Mouse (Mus musculus) T-helper 17 cell (primary cell): ENCODE results near the gene Pelo.

Experiments used
- in situ Hi-C, 2 experiments: fragments of 300-600 bp; cut with MboI, MseI; formaldehyde crosslinking; loops; 1 replicate in 1 of 2; 2 replicates in 1 of 2; pipeline ENCODE4 v1.15.1; 2025; ENCODE audit warnings: high pct_unique_total_duplicates in 2 of 2

The Pelo gene

DNA sequence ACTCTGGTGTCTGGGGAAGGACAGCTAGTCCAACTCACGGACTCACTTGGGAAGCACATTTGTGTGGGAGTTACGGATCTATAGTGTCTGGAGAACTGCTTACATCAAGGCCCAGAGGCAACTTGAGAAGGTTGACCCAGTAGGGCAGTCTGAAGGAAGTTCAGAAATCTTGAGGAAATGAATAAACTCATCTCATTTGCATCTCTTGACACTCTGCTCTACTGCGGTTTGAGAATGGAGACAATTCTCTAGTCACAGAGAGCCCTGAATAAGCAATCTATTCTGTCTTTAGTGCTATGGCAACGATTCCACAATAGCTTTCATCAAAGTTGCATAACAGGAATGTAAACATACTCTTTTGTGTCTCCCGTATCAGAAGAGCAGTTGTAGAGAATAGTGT, 7.0 kb upstream of the Pelo start:
- in situ Hi-C loops: no loop called here

DNA sequence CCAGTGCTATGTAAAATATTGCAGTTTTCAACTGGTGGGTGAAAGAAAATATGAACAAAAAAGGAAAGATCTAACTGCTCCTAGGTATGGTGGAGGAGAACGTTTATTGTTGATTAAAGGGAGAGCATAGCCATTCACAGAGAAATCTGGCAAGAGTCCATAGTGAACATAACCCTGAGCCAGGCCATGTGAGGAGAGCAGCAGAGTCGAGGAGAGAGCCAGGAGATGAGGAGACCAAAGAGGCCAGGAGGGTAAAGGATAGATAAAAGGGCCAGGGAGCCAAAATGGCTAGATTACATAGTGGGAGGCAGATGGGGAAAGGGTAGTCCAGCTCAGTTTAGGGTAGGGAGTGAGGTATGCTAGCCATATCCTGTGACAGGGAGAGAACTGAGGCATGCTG, 6.2 kb upstream of the Pelo start:
- in situ Hi-C loops: no loop called here

DNA sequence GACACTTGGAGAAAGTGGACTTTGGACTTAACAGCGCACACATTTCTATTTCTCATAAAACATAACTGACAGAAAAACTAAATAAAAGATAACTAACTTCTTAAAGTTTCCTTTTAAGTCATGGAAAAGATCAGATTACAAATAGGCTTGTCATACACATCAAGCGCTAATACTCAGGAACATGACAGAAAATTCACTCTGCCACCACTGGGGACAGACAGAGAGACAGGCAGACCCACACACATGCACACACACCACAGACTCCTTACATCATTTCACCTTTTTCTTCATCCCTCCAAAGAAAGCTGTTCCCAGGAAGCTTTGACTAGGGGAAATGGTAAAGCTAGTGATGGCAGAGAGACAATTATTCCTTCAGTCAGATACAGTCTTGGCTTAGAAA, 5.4 kb upstream of the Pelo start:
- in situ Hi-C loops: no loop called here

DNA sequence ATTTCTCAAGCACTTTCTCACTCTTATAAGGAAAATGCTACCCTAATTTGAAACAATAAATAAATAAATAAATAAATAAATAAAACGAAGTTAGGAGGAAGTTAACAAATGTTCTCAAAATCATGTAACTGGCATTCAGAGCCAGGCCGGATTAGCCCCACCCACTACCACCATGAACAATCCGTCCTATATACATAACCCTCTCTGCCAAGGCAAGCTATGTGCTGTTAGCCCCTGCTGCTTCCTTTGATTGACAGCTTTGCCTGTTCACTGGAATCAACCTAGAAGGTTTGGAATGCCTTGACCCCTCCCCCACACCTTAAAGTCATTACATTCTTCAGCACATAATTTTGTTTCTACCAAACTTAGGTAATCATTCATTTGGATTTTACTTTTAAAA, 1.5 kb upstream of the Pelo start:
- in situ Hi-C loops: loop anchor here in 1 of 2 experiments (5.0 kb wide), 1 partner anchor 269 kb away; no protein-coding TSS in a partner anchor

DNA sequence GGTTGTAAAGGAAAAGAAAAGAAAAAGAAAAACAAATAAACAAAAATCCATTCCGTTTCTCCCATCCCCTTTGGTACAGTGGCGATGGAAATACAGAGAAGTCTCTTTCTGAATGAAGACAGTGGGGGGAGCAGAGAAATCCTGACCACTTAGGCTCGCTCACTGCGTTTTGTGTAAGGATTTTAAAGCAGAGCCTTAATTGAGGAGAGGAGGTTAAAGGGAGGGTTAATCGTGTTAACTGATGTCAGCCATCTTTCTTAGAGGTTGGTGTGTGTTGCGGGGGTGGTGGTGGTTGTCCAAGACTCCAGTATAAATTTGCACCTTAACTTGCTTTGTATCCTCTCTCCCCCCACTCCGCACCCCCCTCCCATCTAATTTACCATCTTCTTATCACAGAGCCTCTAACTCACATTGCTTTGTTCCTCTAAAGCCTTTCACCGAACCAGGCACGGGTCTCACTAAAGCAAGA, 1.0 kb upstream of the Pelo start:
- in situ Hi-C loops: loop anchor here in 1 of 2 experiments (5.0 kb wide), 1 partner anchor 269 kb away; no protein-coding TSS in a partner anchor

DNA sequence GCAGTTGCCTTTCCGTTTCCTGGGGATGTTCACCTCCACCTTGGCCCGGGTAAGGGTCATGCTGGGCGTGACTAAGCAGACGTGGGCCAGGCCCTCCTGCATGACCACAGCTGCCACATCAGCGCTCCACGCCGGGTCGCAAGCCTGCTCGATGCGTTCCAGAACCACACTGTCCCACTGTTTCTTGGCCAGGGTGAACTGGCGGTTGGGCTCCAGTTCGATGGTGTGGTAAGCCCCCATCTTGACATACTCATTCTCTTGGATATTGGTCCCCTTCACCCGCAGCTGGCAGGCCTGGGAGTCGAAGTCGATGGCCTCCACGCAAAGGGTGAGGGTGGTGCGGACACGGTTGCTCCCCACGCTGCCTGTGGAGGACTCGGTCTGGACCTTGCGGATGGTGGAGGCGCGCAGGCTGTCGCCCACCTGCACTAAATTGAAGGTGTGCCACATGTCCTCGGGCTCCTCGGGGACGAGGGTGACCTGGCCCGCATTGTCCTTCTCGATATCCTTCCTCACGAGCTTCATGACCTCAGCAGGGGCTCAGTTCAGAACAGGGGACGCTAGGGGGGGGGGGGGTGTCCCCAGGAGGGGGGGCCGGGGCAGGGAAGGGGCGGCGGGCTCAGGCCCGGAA, 476 bp downstream of the Pelo start:
- in situ Hi-C loops: loop anchor here in 1 of 2 experiments (5.0 kb wide), 1 partner anchor 267 kb away; no protein-coding TSS in a partner anchor

DNA sequence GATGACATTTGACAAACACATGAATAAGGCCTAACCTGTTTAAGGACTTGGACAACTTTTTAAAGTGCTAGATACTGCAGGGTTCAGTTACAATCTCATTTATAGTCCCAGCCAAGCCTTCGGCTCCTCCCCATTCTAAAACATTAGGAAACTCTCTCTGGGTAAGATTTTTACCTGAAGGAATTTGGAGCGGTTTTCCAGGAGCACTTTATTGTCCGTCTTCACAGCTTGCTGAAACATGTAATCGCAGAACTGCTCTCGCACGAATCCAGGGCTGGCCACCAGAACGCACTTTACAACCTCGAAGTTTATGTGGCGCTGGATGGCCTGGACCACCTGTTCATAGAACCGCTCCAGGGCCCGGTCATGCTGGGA, 979 bp downstream of the Pelo start:
- in situ Hi-C loops: no loop called here

DNA sequence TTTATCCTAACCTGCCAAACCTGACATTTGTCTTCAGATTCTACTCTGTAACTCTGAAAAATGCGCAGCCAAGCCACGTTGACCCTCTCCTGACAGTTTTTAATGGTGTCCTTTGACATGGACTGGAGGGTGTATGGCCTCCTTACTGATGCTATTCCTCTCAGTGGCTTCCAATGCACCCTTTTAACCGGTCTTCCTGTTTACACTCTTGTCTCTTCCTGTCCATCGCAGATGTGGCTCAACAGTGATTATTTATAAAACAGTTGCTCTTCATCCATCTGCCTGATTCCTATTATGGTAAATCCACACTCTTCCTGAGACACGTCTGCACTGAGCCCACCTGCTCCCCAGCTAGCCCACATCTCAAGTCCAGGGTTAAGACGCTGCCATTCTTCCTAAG, 4.0 kb downstream of the Pelo start:
- in situ Hi-C loops: no loop called here

DNA sequence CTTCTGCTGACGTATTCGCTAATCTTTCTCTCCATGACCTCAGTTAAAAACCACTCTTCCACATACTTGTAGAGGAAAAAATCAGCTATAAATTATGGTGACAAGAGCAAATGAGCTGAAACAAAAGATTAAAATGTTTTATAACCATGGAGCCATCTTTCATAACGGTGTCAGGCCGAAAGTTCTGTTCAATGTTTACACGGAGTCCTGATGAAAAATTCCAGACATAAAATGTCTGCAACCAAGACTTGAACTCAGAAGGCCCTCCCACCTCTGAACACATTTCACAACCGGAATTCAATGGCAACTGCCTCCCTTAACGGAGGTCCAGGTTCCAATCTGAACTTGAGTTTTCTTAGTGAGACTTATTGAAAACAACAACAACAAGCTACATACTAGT, 7.6 kb downstream of the Pelo start:
- in situ Hi-C loops: loop anchor here in 1 of 2 experiments (5.0 kb wide), 1 partner anchor 95 kb away; no protein-coding TSS in a partner anchor

DNA sequence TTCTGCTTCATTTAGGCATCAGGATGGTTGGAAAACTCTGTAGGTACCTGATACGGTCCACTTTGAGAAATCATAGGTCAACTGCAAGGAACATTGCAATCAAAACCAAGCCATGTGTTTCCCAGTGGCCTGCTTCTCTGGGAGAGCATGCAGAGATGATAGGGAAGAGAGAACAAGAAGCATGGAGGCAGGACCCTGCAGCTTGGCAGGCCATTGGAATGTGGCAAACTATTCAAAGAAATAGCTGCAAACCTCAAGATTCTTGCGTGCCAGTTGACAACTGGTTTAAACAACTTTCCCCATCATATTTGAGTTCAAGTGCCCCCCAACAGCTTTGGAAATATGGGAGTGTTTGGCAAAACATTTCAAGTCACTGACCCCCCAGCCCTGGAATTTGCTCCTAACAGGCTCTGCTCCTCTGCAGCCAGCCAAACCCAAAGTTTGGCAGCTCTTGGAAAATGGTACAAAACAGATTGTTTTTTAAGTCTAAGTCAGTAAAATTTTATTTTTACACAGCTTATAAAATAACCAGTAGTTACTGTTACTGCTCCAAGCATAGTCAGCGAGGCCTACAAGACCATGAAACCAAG, 9.9 kb downstream of the Pelo start:
- in situ Hi-C loops: loop anchor here in 1 of 2 experiments (5.0 kb wide), 1 partner anchor 93 kb away; no protein-coding TSS in a partner anchor

DNA sequence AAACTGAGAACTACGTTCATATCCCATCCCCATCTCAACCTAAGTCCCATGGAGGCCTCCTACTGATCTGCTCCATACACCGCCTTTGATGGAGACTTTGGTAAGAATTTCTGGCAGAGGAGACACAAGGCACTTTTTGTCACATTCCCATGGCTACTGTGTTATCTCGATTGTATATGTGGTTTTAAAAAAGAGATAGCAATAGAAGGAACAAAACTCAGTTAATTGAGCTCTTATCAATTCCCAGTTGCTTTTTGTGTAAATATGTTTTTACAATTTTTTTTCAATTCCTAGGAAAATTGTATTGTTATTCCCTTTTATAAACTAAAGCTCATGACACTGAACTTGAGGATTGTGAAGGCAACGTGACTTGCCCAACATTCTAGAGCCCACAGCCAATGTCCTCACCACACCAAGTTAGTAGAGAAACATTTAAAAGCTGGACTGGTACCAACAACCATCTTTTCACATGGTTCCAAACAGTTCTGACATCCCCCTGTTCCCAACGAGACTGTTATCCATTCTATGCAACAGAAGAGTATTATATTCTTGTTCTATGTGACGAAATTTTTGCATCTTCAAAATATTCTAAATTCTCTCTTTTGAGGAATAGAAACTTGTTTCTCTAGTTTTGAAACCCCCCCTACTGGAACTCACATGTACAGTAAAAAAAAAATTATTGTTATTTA, 10.8 kb downstream of the Pelo start:
- in situ Hi-C loops: no loop called here

DNA sequence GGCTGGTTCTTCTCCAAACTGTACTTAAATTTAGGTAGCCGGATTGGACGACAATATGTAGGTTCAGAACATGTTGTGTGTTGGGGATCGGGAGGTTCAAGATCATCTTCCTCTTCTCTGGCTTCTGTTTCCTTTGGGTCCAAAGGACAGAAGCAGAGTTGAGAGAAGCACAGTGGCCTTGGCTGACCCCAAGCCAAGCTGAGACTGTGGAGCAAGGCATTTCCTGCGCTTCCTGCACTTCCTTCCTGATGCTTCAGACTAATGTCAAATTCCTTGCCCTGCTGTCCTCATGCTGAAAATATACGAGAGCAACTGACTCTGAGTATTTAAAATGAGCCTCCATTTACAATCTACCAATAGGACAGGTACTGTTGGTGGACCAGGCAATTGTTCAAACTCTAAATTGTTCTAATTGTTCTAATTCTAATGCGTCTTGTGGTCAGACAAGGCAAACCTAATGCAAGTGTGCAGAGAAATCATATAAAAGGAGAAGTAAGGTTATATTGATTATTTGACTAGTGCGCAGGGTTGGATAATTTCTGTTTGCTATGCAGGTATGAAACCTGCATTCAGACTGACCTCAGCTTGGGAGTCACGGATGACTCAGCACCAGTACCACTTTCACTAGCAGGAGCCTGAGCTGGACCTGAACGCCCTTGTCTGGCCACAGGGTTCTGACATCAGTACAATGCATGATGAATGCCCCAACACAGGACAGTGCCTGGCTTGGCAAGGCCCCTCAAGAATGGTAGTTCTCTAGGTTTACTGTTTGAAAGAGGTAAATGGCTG, 12.4 kb downstream of the Pelo start:
- in situ Hi-C loops: no loop called here

DNA sequence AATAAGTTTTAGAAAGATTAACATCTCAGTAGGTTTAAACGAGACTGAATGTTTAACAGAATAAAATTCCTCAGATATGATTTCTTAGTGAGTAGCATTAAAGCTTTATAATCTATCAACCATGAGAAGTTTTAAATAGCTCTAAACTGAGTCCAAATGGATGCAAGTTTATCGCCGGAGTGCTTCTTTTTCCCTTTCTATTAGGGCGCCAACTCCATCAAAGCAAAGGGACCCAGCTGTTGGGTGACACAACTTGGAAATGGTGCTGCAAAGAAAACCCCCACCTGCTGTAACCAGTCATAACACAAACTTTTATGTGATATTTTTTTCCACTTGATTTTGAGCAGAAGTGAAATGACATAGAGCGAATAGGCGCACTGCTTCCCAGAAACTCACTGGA, 17.6 kb downstream of the Pelo start:
- in situ Hi-C loops: no loop called here

DNA sequence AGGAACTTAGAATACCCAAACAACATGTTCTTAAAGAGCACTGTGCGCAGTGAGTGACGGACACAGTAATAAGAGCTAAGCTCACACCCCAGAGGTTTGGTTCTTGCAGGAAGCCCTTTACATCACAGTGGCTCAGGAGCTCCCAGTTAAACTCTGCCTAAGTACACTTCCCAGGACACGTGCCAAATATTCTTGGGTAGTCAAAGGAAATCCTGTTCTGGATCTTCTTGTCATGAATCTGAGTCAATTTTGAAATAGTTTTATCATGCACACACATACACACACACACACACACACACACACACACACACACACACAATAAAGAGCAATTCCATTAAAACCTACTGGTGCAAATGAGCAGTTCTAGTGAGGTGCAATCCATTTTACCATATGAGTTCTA, 18.6 kb downstream of the Pelo start:
- in situ Hi-C loops: no loop called here

DNA sequence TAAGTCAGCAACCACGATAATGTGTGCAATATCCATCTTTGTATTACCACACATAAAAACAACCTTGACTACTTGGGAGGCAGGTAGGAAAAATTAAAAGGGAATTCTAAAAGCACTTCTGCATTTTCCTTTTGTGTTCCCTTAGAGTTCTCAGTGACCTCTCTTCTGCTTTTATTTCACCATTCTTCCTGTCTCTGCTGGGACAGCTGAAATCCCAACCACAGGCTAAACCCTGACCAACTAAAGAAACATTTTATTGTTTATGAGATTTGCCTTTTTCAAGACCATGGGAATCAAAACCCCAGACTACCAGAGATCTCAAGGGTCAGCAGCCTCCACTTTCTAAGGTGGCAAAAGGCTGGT, 22.0 kb downstream of the Pelo start:
- in situ Hi-C loops: no loop called here

DNA sequence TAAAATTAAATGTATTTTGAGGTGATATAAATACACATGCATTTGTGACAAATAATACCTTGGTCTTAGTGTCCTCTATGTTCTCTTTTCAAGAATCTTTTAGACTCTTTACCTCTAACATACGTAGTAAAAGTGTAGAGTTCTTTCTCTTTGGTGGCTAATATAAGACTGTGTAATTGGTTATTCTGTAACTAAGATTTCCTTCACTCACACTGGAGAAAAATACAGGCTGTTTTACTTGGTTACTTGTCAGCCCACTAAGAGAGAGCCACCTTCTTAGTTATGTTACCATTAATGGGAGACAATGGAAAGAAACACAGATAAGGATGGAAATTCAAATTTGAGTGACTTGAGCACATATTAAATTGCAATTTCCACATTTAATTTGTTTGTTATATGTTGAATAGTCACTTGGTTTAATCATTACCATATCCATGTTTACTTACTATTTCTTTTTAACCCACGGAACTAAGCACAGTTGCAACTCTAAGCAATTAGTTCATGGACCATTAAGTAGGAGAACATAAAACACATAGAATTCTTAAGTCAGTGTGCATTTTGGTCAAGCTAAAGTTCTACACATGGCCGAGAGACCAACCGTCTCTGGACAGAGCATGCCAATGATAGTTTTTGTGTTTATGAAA, 22.5 kb downstream of the Pelo start:
- in situ Hi-C loops: no loop called here

DNA sequence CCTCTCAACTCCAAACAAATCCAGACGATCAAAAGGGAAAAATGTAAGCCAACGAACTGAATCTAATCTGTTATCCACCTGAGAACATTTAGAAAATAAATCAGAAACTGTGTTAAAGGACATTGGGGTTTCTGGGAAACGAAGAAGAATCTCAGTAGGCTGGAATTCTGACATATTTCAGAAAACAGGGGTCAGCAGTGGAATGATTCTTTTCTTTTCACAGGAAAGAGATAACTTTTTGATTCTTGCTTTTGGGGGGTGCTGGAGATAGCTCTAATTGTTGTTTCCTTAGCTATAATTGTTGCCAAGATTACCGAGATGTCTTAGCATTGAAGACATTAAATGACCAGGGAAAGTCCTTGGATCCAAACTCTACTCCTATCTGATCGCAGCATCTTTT, 32.4 kb downstream of the Pelo start:
- in situ Hi-C loops: no loop called here

DNA sequence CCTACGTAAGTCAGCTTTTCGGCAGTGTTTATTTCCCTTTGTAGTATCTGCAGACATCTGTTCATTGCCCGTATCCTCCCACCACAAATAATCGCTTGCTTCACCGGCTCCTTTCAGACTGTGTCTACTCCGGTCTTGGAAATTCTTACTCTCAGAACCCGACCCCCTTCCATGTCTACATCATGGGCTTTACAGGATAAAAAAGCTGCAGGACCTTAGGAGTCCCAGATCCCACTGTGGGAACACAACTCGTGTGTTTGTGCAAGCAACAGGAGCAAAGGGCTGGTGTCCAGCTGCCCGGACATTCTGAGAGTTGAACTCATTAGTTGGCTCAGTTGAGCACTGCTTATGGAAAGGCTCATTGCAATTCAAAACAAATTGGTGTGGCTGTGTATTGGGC, 35.2 kb downstream of the Pelo start:
- in situ Hi-C loops: no loop called here

DNA sequence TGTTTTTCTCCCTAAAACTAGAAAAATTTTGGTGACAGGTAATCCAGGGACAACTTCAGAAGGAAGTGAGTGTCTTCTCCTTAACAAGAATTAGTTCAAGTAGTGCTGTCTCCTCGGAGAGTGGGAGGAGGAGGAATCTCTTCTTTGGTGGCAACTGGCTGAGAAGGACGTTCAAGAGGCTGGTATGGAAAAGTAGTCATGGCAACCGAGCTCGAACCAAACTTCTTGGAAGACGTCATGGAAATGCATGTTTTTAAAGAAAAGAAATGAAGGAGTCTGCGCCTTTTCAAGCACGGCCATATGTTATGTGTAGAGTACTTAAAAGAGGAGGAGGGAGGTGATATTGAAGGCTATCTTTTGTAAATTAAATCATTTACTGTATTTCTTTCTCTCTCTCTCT, 37.4 kb downstream of the Pelo start:
- in situ Hi-C loops: no loop called here

DNA sequence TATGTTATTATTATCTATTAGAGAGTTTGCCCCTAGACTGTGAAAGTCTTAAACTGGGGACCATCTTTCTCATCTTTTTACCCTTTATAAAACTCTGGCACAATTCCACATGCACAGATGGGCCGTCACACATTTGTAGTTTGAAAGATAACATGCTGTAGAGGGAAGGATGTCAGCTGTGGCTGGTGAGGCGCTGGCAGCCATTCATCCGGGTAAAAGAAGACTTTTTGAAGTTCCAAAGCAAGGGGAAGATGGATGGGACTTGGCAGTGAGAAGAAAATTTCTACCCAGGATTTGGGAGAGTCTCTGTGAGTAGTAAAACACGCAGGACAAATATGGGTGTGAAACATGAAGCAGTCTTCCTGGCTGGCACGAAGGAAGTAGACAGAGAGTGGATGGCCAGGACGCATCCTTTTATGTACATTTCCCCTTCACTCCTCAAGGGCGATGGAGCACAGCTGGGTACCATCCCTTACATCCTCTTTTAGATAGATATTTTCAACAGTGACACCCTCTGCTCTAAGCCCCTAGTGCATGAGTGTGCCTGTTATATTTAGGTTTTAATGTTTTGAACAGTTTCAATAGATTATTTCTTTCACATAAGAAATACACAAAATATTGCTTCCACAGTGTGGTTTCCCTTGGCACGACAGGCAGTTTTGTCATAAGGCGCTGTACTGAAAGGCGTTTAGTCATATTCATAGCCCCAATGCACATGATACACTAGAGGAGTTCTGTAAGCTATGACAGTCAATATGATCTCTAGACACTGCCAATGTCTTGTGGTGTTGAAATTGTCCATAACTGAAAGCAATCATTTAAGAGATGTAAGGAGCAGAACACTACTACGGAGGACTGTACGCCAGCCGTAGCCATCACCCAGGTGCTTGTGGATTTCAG, 39.1 kb downstream of the Pelo start:
- in situ Hi-C loops: no loop called here
